Mouse (Mus musculus) C2C12 (cell line): ENCODE results near the gene Ttn. TPM values are rescaled to one million over a fixed set of nuclear protein-coding genes. Genes with fewer than 3 reads are reported as not detected.

ENCODE experiments used
- H3K27me3 ChIP-seq: one replicate; pipeline ENCODE4 v1.6.1; 2011; ENCODE audit not compliant: control insufficient read depth, insufficient read depth, insufficient read length
- H3K36me3 ChIP-seq: one replicate; pipeline ENCODE4 v1.6.1; 2011; ENCODE audit not compliant: control insufficient read depth, insufficient read depth
- H3K4me3 ChIP-seq: one replicate; pipeline ENCODE4 v1.5.1; 2011; ENCODE audit warnings: mild to moderate bottlenecking, control low read depth; ENCODE audit not compliant: poor library complexity, insufficient read depth, severe bottlenecking
- H3K79me2 ChIP-seq: one replicate; pipeline ENCODE4 v1.6.1; 2011; ENCODE audit not compliant: control insufficient read depth, insufficient read depth
- H3K79me3 ChIP-seq: one replicate; pipeline ENCODE4 v1.6.1; 2011; ENCODE audit warnings: low read depth, control low read depth
- H3ac ChIP-seq: one replicate; pipeline ENCODE3; 2011; ENCODE audit warnings: low read depth; ENCODE audit not compliant: control insufficient read depth, insufficient read length
- CEBPB ChIP-seq: IDR thresholded peaks from one replicate; pipeline ENCODE4 v1.6.1; 2011; ENCODE audit warnings: low read depth, mild to moderate bottlenecking, control low read depth, moderate library complexity
- CTCF ChIP-seq: IDR thresholded peaks from one replicate; pipeline ENCODE4 v1.5.1; 2011; ENCODE audit not compliant: control insufficient read depth, insufficient read depth, insufficient read length
- FOSL1 ChIP-seq: IDR thresholded peaks from one replicate; pipeline ENCODE4 v1.8.0; 2011; ENCODE audit warnings: mild to moderate bottlenecking, low read length; ENCODE audit not compliant: poor library complexity, insufficient read depth, severe bottlenecking
- MAX ChIP-seq: IDR thresholded peaks from one replicate; pipeline ENCODE4 v1.6.1; 2011; ENCODE audit warnings: mild to moderate bottlenecking, control low read depth
- MYOD1 ChIP-seq: IDR thresholded peaks from one replicate; pipeline ENCODE4 v1.6.1; 2011; ENCODE audit warnings: low read depth; ENCODE audit not compliant: control insufficient read depth, insufficient read length
- MYOG ChIP-seq: IDR thresholded peaks from one replicate; pipeline ENCODE4 v1.6.1; 2011; ENCODE audit not compliant: control insufficient read depth, insufficient read length; ENCODE audit errors: extremely low read depth
- USF1 ChIP-seq: IDR thresholded peaks from one replicate; pipeline ENCODE4 v1.6.1; 2011; ENCODE audit warnings: low read depth, mild to moderate bottlenecking, control low read depth, moderate library complexity
- polyA plus RNA-seq: library from polyadenylated mRNA; unstranded; fragments of >200 nt; fragmentation: generic; extraction: Trizol; gene quantifications from one replicate; pipeline ENCODE4 v1.2.1, GENCODE M21; 2012; ENCODE audit warnings: missing spikeins

Gene Ttn
- polyA plus RNA-seq, 1 experiment = 0.43 TPM

GRCm38 (mm10) chr2:76899886-76900285 is 82.5 kb downstream of the Ttn start:
- Histone ChIP-seq H3K79me2 (no peaks in the 10 kb centered on the region), H3K4me3 (no peak overlapping the region), H3K27me3 (no peaks in the 10 kb centered on the region), H3K79me3 (no peaks in the 10 kb centered on the region), H3K36me3 (no peaks in the 10 kb centered on the region), H3ac (no peak overlapping the region)
- no peak for TF ChIP-seq USF1
- no peak for TF ChIP-seq MYOG
- TF ChIP-seq FOSL1 = no peak
- no peak for TF ChIP-seq MAX
- TF ChIP-seq CTCF = no peak
- no peak for TF ChIP-seq MYOD1
- TF ChIP-seq CEBPB = no peak

DNA sequence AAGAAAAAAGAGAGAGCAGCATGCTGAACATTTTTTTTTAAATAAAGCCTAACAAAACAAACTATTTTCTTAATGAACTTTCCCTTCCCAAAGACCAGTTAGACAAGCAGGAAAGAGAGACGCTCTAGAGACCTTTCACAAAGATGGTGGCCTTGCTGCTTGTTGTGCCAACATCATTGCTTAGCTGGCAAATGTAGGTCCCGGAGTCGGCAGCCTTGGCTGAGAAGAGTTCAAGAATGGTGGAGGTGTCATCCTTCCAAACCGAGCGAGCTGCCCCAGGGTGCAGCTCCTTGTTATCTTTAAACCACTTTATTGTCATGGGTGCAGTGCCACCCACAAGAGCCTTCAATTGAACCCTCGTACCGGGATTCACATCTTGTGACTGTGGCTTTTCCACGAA is 85.4 kb downstream of the Ttn start:
- Histone ChIP-seq H3K79me3 (no peaks in the 10 kb centered on the region), H3ac (no peak overlapping the region), H3K79me2 (no peaks in the 10 kb centered on the region), H3K4me3 (no peak overlapping the region), H3K27me3 (no peaks in the 10 kb centered on the region), H3K36me3 (no peaks in the 10 kb centered on the region)
- TF ChIP-seq CEBPB (no peak), CTCF (no peak)

GRCm38 (mm10) chr2:76895327-76895726 is 87.0 kb downstream of the Ttn start:
- no peak overlapping the region for H3ac ChIP-seq
- no peaks in the 10 kb centered on the region for H3K27me3 ChIP-seq
- no peaks in the 10 kb centered on the region for H3K79me3 ChIP-seq
- no peak overlapping the region for H3K4me3 ChIP-seq
- TF ChIP-seq MAX (no peak), USF1 (no peak), MYOG (no peak), CTCF (no peak), MYOD1 (no peak), FOSL1 (no peak), CEBPB (no peak)
- no peaks in the 10 kb centered on the region for H3K36me3 ChIP-seq
- H3K79me2 ChIP-seq = no peaks in the 10 kb centered on the region

- no peaks in the 10 kb centered on the region for H3K27me3 ChIP-seq
- no peaks in the 10 kb centered on the region for H3K36me3 ChIP-seq
- no peaks in the 10 kb centered on the region for H3K79me2 ChIP-seq
- TF ChIP-seq USF1 = no peak
- TF ChIP-seq CEBPB = no peak
- no peak for TF ChIP-seq CTCF
- TF ChIP-seq MYOG = no peak
- H3ac ChIP-seq = no peak overlapping the region
- no peak overlapping the region for H3K4me3 ChIP-seq
- H3K79me3 ChIP-seq = no peaks in the 10 kb centered on the region
Measured at GRCm38 (mm10) chr2:76888721-76889120, 93.6 kb downstream of the Ttn start.

GRCm38 (mm10) chr2:76885855-76886254 is 96.5 kb downstream of the Ttn start:
- Histone ChIP-seq H3ac (no peak overlapping the region), H3K27me3 (no peaks in the 10 kb centered on the region), H3K4me3 (no peak overlapping the region), H3K79me2 (no peaks in the 10 kb centered on the region), H3K79me3 (no peaks in the 10 kb centered on the region), H3K36me3 (no peaks in the 10 kb centered on the region)
- TF ChIP-seq CEBPB = no peak
- no peak for TF ChIP-seq FOSL1
- TF ChIP-seq MYOD1 = no peak
- no peak for TF ChIP-seq USF1
- no peak for TF ChIP-seq MYOG
- no peak for TF ChIP-seq MAX
- no peak for TF ChIP-seq CTCF

DNA sequence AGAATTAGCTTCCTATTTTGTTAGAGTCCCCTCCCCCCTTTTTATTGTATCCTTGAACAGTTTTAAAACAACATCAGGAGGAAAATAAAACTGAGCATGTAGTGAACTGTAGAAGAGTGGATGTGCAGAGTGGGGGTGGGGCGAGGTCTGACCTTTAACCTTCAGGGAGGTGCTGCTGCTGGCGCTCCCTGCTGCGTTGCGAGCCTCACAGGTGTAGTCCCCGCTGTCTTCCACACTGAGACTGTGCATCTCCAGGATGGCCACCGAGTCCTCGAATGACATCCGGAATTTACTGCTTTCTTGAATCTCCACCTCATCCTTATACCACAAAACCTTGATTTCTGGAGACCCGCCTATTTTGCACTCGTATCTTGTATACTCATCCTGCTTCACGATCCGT is 100.9 kb downstream of the Ttn start:
- no peaks in the 10 kb centered on the region for H3K27me3 ChIP-seq
- H3K4me3 ChIP-seq = no peak overlapping the region
- no peak overlapping the region for H3ac ChIP-seq
- TF ChIP-seq CTCF (no peak), MAX (no peak), MYOG (no peak), MYOD1 (no peak), USF1 (no peak), CEBPB (no peak), FOSL1 (no peak)
- H3K36me3 ChIP-seq = no peaks in the 10 kb centered on the region
- no peaks in the 10 kb centered on the region for H3K79me3 ChIP-seq
- H3K79me2 ChIP-seq = no peaks in the 10 kb centered on the region
